Mouse (Mus musculus): ENCODE measurements around the gene Awat1.
A peak's percentile ranks its signal among the peaks of the same experiment; 100 is the strongest.

Gene Awat1

DNA sequence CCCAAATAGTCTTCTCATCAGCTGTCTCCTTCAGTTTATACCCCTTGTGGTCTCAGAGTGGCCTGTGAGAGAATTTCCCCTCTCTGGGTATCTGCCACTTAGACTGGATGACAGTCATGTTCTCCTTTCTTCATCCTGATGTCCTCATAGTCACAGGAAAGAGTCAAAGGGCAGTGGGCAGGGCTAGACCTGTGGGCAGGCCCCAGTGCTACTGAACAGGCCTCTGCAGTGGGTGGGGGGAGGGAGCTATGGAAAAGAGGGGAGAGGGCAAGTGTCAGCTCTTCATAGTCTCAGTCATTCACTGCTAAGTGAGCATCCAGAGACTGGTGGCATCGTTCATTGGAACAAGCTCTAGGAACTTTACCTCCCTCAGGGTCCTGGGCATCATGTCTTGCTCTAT, at the start of gene Awat1:
Gene Awat1 (plus strand): TSS at position 301 of the 400 bp plus-strand sequence.
- DNase-seq (ENCODE audit: low spot score) = no peak

DNA sequence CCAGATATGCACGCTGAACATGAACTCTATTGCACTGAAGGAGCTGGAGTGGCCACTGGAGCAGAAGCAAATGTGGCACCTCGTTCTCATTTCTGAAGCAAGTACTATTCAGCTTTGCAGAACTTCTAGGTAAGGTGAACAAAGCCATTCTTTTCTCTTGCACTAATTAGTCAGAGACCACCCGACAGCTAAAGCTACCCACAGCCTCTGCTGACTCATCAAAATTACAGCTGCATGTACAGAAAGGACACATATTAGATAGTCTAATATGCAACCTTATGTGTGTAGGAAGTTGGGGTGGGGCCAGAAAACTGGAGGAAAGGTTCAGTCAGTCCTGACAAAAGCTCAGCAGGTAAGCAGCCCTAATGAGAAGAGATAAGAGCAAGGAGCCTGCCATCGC, 47.6 kb upstream of the Awat1 start, which contains the start of gene Dgat2l6:
Gene Dgat2l6 (plus strand): TSS at position 368 of the 400 bp plus-strand sequence.
- DNase-seq (ENCODE audit: low spot score) = no peak

DNA sequence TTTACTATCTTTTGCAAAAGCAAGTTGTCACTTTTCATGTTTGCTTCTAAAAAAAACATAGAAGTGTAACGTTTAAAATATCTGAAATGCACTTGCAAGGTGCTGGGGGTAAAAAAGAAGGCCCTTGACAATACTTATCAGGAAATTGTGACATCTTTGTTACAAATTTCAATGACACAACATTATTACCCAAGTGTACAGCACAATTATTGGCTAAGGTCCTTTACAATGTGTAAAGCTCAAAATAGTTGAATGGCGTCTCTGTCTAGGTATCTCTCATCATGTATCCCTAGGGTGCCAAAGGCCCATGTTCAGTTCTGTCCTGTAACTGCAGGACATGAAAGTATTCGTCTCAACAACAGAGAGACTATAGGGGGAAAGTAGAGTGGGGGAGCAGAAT, 16.0 kb upstream of the Awat1 start:
- DNase-seq (ENCODE audit: low spot score) = no peak

DNA sequence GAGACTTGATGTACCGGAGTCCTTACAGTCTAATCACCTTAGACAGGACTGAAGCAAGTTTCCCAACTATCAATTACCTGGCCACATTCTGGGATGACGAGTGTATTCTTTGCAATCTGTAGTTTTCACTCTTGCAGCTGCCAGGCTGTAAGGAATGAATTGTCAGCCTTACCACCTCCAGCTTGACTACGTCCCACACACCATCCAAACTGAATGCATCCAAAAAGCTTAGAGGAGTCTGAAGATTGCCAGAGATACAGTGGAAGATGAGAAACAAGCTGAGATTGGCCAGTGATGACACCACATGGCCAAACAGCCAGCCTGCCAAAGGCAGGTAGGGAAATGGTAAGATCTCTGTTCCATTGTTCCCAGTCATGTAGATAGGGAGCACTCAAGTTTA, 6.4 kb upstream of the Awat1 start:
- no peak for DNase-seq (ENCODE audit: low spot score)

DNA sequence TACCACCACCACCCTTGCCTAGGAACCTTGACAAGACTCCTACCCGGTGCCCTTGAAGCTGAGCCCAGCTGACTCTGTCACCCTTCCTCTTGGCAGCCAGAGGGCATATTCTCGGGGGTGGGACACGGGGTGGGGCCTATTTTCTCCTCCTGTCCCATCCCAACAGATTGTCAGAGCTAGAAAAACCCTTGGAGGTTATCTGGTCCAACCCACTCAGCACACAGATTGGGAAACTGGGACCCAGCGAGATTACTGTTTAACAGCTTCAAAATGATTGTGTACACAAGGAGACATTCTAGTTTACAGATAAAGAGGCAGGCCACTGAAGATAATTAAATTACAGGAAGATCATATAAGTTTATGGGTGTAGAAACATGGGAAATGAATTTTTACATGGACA, 22.7 kb downstream of the Awat1 start, which contains the start of gene P2ry4:
Gene P2ry4 (minus strand): TSS at position 79 of the 400 bp plus-strand sequence.
- DNase-seq (ENCODE audit: low spot score) = no peak

DNA sequence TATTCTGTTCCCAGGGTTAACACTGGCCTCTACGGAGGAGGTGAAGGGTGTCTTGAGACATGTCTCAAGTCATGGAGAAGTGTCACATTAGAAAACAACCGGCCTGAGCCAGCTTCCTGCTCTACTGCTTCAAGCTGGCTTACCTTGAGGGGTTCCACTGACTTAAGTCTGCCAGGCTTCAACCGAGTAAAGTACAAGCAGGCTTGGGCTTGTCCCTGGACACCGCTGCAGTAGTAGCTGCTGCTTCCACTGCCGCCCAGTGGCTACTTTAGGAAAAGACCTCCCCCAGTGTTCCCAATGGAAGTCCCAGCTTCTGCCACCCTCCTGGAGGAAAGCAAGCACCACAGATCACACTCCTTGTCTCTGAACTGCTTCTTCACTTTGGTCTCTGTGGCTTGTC, 25.4 kb downstream of the Awat1 start:
- peak; percentile 68 for DNase-seq (ENCODE audit: low spot score)

DNA sequence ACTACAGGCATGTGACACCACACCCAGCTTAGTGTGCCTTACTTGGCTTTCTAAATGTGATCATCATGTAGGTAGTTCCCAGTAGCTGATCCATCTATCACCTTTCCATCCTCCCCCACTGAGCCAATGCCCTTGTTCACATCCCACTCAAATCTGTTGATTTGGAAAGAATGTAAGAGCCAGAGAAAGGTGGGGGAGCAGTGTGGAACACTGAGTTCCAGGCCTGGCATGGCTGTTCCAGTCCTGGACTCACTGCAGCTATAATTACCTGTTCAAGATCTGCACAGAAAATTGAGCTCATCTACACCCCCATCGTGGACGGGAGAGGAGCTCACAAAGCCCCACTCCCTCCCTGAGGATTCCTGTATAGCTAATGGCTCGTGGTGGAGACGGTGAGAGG, 27.7 kb downstream of the Awat1 start:
- DNase-seq (ENCODE audit: low spot score) = no peak

DNA sequence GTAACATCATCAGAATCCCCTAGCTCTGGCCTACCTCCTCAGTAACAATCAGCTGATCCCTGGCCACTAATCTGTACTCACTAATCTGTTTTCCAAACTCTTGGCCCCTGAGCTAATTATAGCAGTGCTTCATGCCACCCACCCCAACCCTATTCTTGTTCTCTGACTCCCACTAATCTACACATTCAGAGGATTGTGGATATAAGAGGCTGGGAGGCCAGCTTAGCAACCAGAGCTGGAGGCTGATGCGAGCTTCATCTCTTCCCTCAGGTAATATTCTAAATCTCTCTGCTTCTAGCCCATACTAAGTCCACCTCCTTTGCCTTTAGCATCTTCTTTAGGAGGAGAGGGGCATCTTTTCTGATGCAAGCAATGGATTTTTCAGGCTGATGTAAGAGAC, 33.3 kb downstream of the Awat1 start, which contains the start of gene Arr3:
Gene Arr3 (plus strand): TSS at position 184 of the 400 bp plus-strand sequence.
- no peak for DNase-seq (ENCODE audit: low spot score)

DNA sequence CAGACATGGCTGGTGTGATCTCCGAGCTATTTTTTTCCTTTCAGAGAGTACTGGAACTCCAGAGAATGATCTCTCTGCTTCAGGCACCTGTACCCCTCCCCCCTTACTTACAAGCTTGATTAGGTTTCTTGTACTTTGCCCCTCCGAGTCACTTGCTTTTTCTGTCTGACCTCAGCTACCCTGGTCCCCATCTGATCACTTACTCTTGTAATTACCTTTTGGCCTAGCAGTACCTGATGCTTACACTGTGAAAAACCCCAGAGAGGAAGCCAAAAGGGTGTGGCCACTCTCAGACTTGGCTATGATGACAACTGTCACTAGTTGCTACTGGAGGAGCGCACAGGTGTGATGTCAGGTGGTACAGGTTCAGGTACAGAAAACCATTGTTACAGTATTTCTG, 46.4 kb downstream of the Awat1 start:
- DNase-seq (ENCODE audit: low spot score) = no peak

DNA sequence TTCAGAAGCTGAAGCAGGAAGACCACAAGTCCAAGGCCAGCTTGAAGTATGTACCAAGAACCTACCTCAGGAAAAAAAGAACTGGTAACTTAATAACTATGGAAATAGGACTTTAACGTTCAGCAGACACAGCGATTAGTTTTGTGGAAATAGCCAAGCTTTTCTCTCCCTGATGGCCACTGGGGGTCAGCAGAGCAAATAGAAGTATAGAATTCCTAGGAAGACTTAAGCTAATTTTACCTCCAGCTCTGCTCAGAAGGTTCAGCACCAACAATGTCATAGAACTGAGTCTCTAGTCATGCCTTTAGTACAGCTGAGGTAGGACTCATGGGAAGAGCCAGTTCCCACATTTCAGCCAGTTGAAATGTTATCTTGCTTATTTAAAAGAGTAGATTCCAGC, 49.3 kb downstream of the Awat1 start:
- DNase-seq (ENCODE audit: low spot score) = peak; percentile 42

DNA sequence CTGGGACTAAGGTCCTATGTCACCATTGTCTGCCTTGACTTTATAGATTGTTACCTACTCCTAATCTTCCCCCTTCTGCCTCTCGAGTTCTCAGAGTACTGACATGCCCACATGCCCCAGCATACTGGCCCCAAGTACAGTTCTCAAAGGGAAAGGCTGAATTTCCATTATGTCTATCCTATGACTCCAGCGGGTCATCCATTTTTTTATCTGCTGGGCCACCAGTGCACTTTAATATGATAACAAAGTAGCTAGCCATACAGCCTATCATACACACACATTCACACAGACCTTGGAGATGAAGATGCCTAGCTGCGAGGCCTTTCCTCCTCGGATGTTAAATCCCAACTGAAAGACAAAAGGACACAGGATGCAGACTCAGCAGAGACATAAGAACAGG, 52.2 kb downstream of the Awat1 start:
- no peak for DNase-seq (ENCODE audit: low spot score)

DNA sequence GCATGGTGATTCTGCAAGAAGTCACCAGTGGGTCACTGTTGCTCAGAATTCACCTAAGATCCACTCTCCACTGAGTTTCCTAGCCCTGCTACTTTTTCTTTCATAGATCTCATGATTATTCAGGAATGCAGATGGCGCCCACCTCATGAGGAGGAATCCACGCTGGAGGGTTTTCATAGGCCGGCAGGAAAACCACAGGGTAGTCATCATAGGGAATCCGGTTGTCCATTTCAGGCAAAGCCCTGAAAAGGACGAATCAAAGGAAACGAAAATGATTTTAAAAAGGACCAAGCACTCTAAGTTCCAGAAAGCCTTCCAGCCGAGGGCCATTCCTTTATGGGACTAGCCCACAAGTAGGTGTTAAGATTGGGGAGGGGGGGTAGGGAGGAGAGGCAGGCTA, 53.1 kb downstream of the Awat1 start:
- DNase-seq (ENCODE audit: low spot score) = peak; percentile 2

DNA sequence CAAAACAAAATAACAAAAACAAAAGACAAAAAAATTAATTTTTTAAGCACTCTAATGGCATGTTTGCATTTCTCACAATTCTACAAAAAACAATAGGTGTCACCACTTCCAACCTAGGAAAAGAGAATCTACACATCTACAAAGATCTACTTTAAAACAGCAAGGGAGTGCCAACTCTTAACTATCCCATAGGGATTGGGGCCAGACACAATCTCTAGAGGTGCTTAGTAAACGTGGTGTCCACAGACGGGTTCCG, 53.4 kb downstream of the Awat1 start, which contains the start of gene Kif4:
Gene Kif4 (plus strand): TSS at position 192 of the 256 bp plus-strand sequence.
- no peak for DNase-seq (ENCODE audit: low spot score)

DNA sequence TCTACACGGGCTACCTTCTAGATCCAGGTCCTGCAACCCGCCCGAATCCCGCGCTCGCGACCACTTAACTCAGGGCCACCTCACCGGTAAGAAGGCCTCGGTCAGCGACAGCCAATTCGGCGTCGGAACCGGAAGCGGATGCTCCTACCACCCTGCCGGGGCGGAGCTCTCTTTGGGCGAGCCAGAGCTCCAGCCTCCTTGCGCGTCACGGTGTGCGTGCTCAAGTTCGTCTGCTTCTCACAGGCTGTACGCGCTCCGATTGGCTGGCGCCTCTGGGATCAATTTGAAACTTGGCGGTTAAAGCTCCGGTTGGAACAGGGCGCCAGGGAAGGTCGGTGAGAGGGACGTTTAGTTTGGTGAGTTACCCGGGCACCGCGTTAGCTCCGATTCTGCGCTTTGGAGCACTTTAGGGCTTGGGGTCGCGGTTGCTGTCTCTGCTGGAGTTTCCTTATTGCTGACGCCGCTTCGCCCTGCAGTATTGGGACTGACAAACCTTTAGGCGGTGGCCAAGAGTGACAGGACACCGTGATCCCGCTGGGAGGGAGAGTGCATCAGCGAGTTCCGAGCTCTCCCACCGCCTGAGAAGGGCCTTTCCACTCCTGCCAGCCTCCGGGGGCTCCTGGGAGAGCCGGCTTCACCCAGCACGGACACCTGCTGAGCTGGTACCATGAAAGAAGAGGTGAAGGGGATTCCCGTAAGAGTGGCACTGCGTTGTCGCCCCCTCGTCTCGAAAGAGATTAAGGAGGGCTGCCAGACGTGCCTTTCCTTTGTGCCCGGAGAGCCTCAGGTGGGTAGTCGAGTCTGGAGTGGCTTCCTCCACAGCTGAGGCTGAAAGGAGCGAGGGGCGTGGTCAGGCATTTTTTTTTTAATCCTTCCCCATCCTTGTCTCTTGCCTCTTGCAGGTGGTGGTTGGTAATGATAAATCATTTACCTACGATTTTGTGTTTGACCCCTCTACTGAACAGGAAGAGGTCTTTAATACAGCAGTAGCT, 54.0 kb downstream of the Awat1 start, which contains the start of gene Pdzd11:
Gene Pdzd11 (minus strand): TSS at position 767 of the 992 bp plus-strand sequence.
- peak; percentile 94 for DNase-seq (ENCODE audit: low spot score)
